Mouse (Mus musculus): ENCODE results near the gene Alg1.

DNA sequence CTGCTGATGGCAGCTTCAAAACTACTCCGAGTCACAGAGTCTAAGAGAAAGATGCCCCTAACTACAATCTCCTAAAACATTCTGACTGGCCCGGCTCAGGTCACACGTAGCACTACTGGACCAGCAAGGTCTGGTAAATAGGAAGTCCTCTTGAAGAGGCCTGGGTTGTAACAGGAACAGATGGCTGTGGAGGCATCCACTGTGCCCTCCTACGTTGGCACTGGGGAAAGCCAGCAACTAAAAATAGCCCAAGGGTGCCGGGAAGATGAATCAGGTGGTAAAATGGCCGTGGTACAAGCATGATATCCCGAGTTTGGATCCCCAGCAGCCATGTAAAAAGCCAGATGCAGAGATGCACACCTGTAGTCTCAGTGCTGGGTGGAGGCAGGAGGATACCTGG, 47.2 kb upstream of the Alg1 start:
- TF ChIP-seq CEBPB (IDR thresholded peaks at IDR 0.05; ENCODE audit: insufficient read depth, poor library complexity, severe bottlenecking) (no peak), POLR2A (IDR thresholded peaks at IDR 0.05; ENCODE audit: insufficient read length, low read depth) (no peak), TCF12 (IDR thresholded peaks at IDR 0.05; ENCODE audit: insufficient read depth, poor library complexity, severe bottlenecking) (no peak)

All from myocyte (in vitro differentiated cells).